Mouse (Mus musculus) thymus, adult 2 months (tissue): ENCODE measurements around the gene Gen1. TPM values are rescaled to one million over a fixed set of nuclear protein-coding genes. Genes with fewer than 3 reads are reported as not detected.
A peak's percentile ranks its signal among the peaks of the same experiment; 100 is the strongest.

ENCODE experiments used
- DNase-seq: peaks from one replicate; pipeline ENCODE4 v3.0.0; 2021
- H3K27ac ChIP-seq: fragments of 200-500 bp; 2 replicates; pipeline ENCODE4 v1.5.1; 2012; ENCODE audit warnings: low read length, control low read depth; ENCODE audit not compliant: control insufficient read depth, insufficient read depth
- H3K27me3 ChIP-seq: fragments of 200-500 bp; 2 replicates; pipeline ENCODE4 v1.6.1; 2012; ENCODE audit warnings: mild to moderate bottlenecking, low read length, moderate library complexity, mixed read lengths; ENCODE audit not compliant: control insufficient read depth, insufficient read depth
- H3K36me3 ChIP-seq: fragments of 200-500 bp; 2 replicates; pipeline ENCODE4 v1.6.1; 2012; ENCODE audit warnings: mild to moderate bottlenecking, low read length, moderate library complexity; ENCODE audit not compliant: control insufficient read depth, insufficient read depth
- H3K4me1 ChIP-seq: fragments of 200-500 bp; replicated peaks from 2 replicates; pipeline ENCODE4 v1.6.1; 2012; ENCODE audit warnings: low read length; ENCODE audit not compliant: control insufficient read depth, insufficient read depth
- H3K4me3 ChIP-seq: fragments of 200-500 bp; 2 replicates; pipeline ENCODE4 v1.5.1; 2012; ENCODE audit warnings: mild to moderate bottlenecking, low read length, control low read depth, moderate library complexity; ENCODE audit not compliant: control insufficient read depth, insufficient read depth
- CTCF ChIP-seq: fragments of 200-500 bp; IDR thresholded peaks from 2 replicates; pipeline ENCODE4 v1.5.1; 2012; ENCODE audit warnings: mild to moderate bottlenecking, control low read depth, low read length, moderate library complexity, borderline replicate concordance; ENCODE audit not compliant: control insufficient read depth, poor library complexity, insufficient read depth; ENCODE audit errors: extremely low read depth
- POLR2A ChIP-seq: fragments of 200-500 bp; IDR thresholded peaks from 2 replicates; pipeline ENCODE4 v1.6.1; 2012; ENCODE audit warnings: mild to moderate bottlenecking, low read length, control low read depth, moderate library complexity; ENCODE audit not compliant: control insufficient read depth, poor library complexity, insufficient read depth; ENCODE audit errors: extremely low read depth
- WGBS: fragments of 180-500 bp; shearing (Covaris S2); methylation state at CpG from one replicate; pipeline ENCODE4 v1.1.7; 2018; 5-methylcytosine and 5-hydroxymethylcytosine counted together
- polyA plus RNA-seq: library from polyadenylated mRNA; depleted of rRNA; stranded (reverse); fragments of >200 nt; gene quantifications from 2 replicates; pipeline ENCODE4 v1.2.3, GENCODE M21; 2012

The Gen1 gene
- polyA plus RNA-seq, 1 experiment: 2.0 TPM

GRCm38 (mm10) chr12:11281584-11281983 lies 16.0 kb upstream of the Gen1 start:
- TF ChIP-seq POLR2A (no peak), CTCF (no peak)
- no peak overlapping the region for H3K4me3 ChIP-seq
- H3K36me3 ChIP-seq: peaks cover 44% of the 10 kb centered on the region
- H3K27ac ChIP-seq: no peak overlapping the region
- no peak for DNase-seq
- no peaks in the 10 kb centered on the region for H3K4me1 ChIP-seq
- 91% methylated on average over 2 of the region's 2 CpGs for WGBS
- H3K27me3 ChIP-seq: no peaks in the 10 kb centered on the region

- Histone ChIP-seq H3K27ac (no peak overlapping the region), H3K4me1 (no peaks in the 10 kb centered on the region), H3K27me3 (no peaks in the 10 kb centered on the region), H3K4me3 (no peak overlapping the region), H3K36me3 (peaks cover 36% of the 10 kb centered on the region)
- no peak for DNase-seq
- TF ChIP-seq CTCF (no peak), POLR2A (no peak)
- 84% methylated on average over 3 of the region's 3 CpGs for WGBS
Observed at GRCm38 (mm10) chr12:11279886-11280285, 14.3 kb upstream of the Gen1 start.

- no peak overlapping the region for H3K27ac ChIP-seq
- H3K36me3 ChIP-seq: peaks cover 28% of the 10 kb centered on the region
Observed at GRCm38 (mm10) chr12:11277207-11277606, 11.6 kb upstream of the Gen1 start.

GRCm38 (mm10) chr12:11276632-11277031 lies 11.0 kb upstream of the Gen1 start:
- Histone ChIP-seq H3K27me3 (no peaks in the 10 kb centered on the region), H3K27ac (no peak overlapping the region), H3K36me3 (peaks cover 29% of the 10 kb centered on the region), H3K4me3 (no peak overlapping the region), H3K4me1 (no peaks in the 10 kb centered on the region)
- DNase-seq: no peak
- 94% methylated on average over 2 of the region's 2 CpGs for WGBS
- TF ChIP-seq POLR2A: no peak
- no peak for TF ChIP-seq CTCF

More at GRCm38 (mm10) chr12:11277207-11277606, 11.6 kb upstream of the Gen1 start:
- no peaks in the 10 kb centered on the region for H3K4me1 ChIP-seq
- WGBS: 91% methylated on average over 6 of the region's 6 CpGs
- no peak for DNase-seq
- H3K4me3 ChIP-seq: no peak overlapping the region
- no peak for TF ChIP-seq CTCF
- TF ChIP-seq POLR2A: no peak
- H3K27me3 ChIP-seq: no peaks in the 10 kb centered on the region

- WGBS: 100% methylated on average over 1 of the region's 1 CpGs
Observed at GRCm38 (mm10) chr12:11273185-11273584, 7.6 kb upstream of the Gen1 start.

GRCm38 (mm10) chr12:11272568-11272967 lies 7.0 kb upstream of the Gen1 start:
- no peak for DNase-seq
- Histone ChIP-seq H3K27me3 (no peaks in the 10 kb centered on the region), H3K4me1 (no peaks in the 10 kb centered on the region), H3K27ac (no peak overlapping the region), H3K4me3 (no peak overlapping the region), H3K36me3 (peaks cover 22% of the 10 kb centered on the region; the same call in 1 of the 2 replicates)
- 97% methylated on average over 4 of the region's 4 CpGs for WGBS
- no peak for TF ChIP-seq POLR2A
- no peak for TF ChIP-seq CTCF

More at GRCm38 (mm10) chr12:11273185-11273584, 7.6 kb upstream of the Gen1 start:
- H3K4me3 ChIP-seq: no peak overlapping the region
- no peak for TF ChIP-seq POLR2A
- no peak for TF ChIP-seq CTCF
- DNase-seq: no peak
- no peaks in the 10 kb centered on the region for H3K4me1 ChIP-seq
- no peaks in the 10 kb centered on the region for H3K27me3 ChIP-seq
- H3K27ac ChIP-seq: no peak overlapping the region
- peaks cover 22% of the 10 kb centered on the region; the same call in 1 of the 2 replicates for H3K36me3 ChIP-seq

GRCm38 (mm10) chr12:11267030-11267429 lies 1.4 kb upstream of the Gen1 start:
- Histone ChIP-seq H3K27me3 (no peaks in the 10 kb centered on the region), H3K36me3 (peaks cover 3% of the 10 kb centered on the region; the same call in 1 of the 2 replicates), H3K4me1 (peaks cover 5% of the 10 kb centered on the region; the same call in 1 of the 2 replicates), H3K27ac (no peak overlapping the region), H3K4me3 (peak overlapping the region; percentile 28; the same call in 1 of the 2 replicates)
- no peak for DNase-seq
- no peak for TF ChIP-seq CTCF
- no peak for TF ChIP-seq POLR2A
- 20% methylated on average over 4 of the region's 4 CpGs for WGBS
